Mouse (Mus musculus) heart, adult 2 months (tissue): ENCODE data around the gene Atp5g2. TPM values are rescaled to one million over a fixed set of nuclear protein-coding genes. Genes with fewer than 3 reads are reported as not detected.
"Not testable (repeated sequence)": the region's sequence is repeated elsewhere in the genome, so short reads cannot be mapped to it uniquely, and the experiment has no call there.

Experiments used
- DNase-seq, 2 experiments: peaks; one replicate each; pipeline ENCODE4 v3.0.0; 2021
- H3K27ac ChIP-seq: fragments of 200-600 bp; 2 replicates; pipeline ENCODE4 v1.8.1; 2022
- H3K27me3 ChIP-seq: fragments of 200-500 bp; 2 replicates; pipeline ENCODE4 v1.6.1; 2012; ENCODE audit warnings: mild to moderate bottlenecking, low read length, inconsistent platforms, mixed read lengths; ENCODE audit not compliant: control insufficient read depth, insufficient read depth
- H3K36me3 ChIP-seq: fragments of 200-500 bp; 2 replicates; pipeline ENCODE4 v1.6.1; 2012; ENCODE audit warnings: low read length, inconsistent platforms; ENCODE audit not compliant: control insufficient read depth, insufficient read depth
- H3K4me1 ChIP-seq: fragments of 200-500 bp; 2 replicates; pipeline ENCODE4 v1.6.1; 2011; ENCODE audit warnings: low read length; ENCODE audit not compliant: control insufficient read depth, insufficient read depth
- H3K4me3 ChIP-seq: fragments of 200-600 bp; 2 replicates; pipeline ENCODE4 v1.8.1; 2022
- H3K79me2 ChIP-seq: fragments of 200-500 bp; replicated peaks from 2 replicates; pipeline ENCODE4 v1.6.1; 2012; ENCODE audit warnings: mild to moderate bottlenecking, inconsistent platforms, low read length, moderate library complexity, mixed read lengths; ENCODE audit not compliant: control insufficient read depth, insufficient read depth
- H3K9ac ChIP-seq: fragments of 200-500 bp; 2 replicates; pipeline ENCODE4 v1.6.1; 2012; ENCODE audit warnings: low read depth, mild to moderate bottlenecking, control low read depth, inconsistent platforms, low read length, mixed read lengths
- CTCF ChIP-seq: fragments of 200-600 bp; IDR thresholded peaks from 2 replicates; pipeline ENCODE4 v1.8.1; 2022; ENCODE audit warnings: antibody characterized with exemption, mild to moderate bottlenecking, moderate library complexity
- EP300 ChIP-seq: fragments of 200-500 bp; IDR thresholded peaks from 2 replicates; pipeline ENCODE4 v1.6.1; 2011; ENCODE audit warnings: low read depth, low read length, control low read depth; ENCODE audit not compliant: insufficient read depth
- POLR2A ChIP-seq: fragments of 200-500 bp; IDR thresholded peaks from 2 replicates; pipeline ENCODE4 v1.6.1; 2011; ENCODE audit warnings: mild to moderate bottlenecking, low read depth, low read length, control low read depth; ENCODE audit not compliant: insufficient read depth
- WGBS: fragments of 180-500 bp; shearing (Covaris S2); methylation state at CpG from one replicate; pipeline ENCODE4 v1.1.7; 2018; 5-methylcytosine and 5-hydroxymethylcytosine counted together
- intact Hi-C: fragments of 180-260 bp; cut with DNase I; formaldehyde crosslinking; loops from one replicate; pipeline ENCODE4 v1.15.1; 2025
- polyA plus RNA-seq: library from polyadenylated mRNA; depleted of rRNA; stranded (reverse); fragments of >200 nt; gene quantifications from 2 replicates; pipeline ENCODE4 v1.2.3, GENCODE M21; 2012
- total RNA-seq, 2 experiments: library from RNA; stranded (reverse); gene quantifications; 2 replicates each; pipeline ENCODE4 v1.2.3; 2021

Atp5g2 gene
- total and polyA plus RNA-seq, 3 experiments: 30.6 to 578 (median 33.5) TPM

GRCm38 (mm10) chr15:102657926-102658381 is 14.2 kb downstream of the Atp5g2 start:
- intact Hi-C loops: no loop called here
- no peak overlapping the region for H3K4me3 ChIP-seq
- peak in 1 of 2 experiments; percentile 21 for DNase-seq
- H3K36me3 ChIP-seq: peaks cover 20% of the 10 kb centered on the region
- TF ChIP-seq POLR2A (no peak), EP300 (no peak), CTCF (no peak)
- H3K9ac ChIP-seq: peak overlapping the region; percentile 11
- H3K27me3 ChIP-seq: no peaks in the 10 kb centered on the region
- peaks cover 3% of the 10 kb centered on the region for H3K4me1 ChIP-seq
- WGBS: 40% methylated on average over 3 of the region's 3 CpGs
- H3K27ac ChIP-seq: peak overlapping the region; percentile 82
- H3K79me2 ChIP-seq: no peaks in the 10 kb centered on the region

DNA sequence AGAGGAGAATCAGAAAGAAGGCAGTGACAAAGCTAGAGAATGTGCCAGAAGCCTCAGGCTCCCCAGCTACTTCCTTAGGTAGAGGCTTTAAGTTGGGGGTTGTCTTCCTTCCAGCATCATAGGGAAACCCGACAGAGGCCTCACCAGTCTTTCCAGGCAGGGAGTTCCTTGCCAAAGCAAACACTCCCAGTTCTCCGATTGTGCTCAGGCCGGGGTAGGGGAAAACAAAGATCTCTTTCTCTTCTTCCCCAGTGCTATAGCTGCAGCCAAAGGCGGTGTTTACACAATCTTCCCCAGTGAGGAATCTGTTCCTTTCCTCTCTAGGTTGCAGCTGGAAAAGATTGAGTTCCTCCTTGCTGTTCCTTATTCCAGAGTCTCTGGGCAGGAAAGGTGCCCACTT is 15.5 kb downstream of the Atp5g2 start:
- Histone ChIP-seq H3K79me2 (no peaks in the 10 kb centered on the region), H3K4me1 (peaks cover 3% of the 10 kb centered on the region), H3K27ac (peak overlapping the region; percentile 82), H3K36me3 (peaks cover 10% of the 10 kb centered on the region), H3K4me3 (no peak overlapping the region), H3K27me3 (no peaks in the 10 kb centered on the region), H3K9ac (peak overlapping the region; percentile 37; the same call in 1 of the 2 replicates)
- DNase-seq: peak; percentile 34 to 53
- TF ChIP-seq CTCF (no peak), POLR2A (no peak), EP300 (no peak)
- WGBS: 19% methylated on average over 4 of the region's 4 CpGs
- intact Hi-C loops: no loop called here

- intact Hi-C loops, H3K27ac ChIP-seq, H3K79me2 ChIP-seq, H3K36me3 ChIP-seq, H3K27me3 ChIP-seq, DNase-seq, H3K4me1 ChIP-seq, H3K4me3 ChIP-seq, H3K9ac ChIP-seq: not testable (repeated sequence)
- 79% methylated on average over 9 of the region's 9 CpGs for WGBS
Measured at GRCm38 (mm10) chr15:102651928-102652660, 20.1 kb downstream of the Atp5g2 start.

DNA sequence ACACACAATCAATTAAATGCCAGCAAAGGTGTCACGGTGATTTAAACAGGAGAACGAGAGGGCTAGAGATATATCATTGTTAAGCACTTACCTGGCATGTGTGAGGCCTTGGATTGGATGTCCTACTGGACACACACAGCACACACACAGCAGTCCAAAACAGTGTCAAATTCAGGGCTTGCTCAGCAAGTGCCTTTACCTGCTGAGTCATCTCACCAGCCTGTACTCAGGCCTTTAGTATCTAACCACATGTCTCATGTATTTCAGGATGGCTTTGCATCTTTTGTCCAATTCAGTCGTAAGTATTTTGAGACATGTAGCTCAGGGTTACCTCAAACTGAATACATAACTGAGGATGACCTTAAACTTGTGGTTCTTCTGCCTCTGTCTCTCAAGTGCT is 21.0 kb downstream of the Atp5g2 start:
- intact Hi-C loops: no loop called here
- TF ChIP-seq EP300: no peak
- TF ChIP-seq CTCF: no peak
- no peak for TF ChIP-seq POLR2A
- DNase-seq: no peak
- no peak overlapping the region for H3K9ac ChIP-seq
- no peaks in the 10 kb centered on the region; the same call in 1 of the 2 replicates for H3K4me1 ChIP-seq
- H3K36me3 ChIP-seq: no peaks in the 10 kb centered on the region
- H3K79me2 ChIP-seq: no peaks in the 10 kb centered on the region
- H3K4me3 ChIP-seq: no peak overlapping the region
- no peaks in the 10 kb centered on the region for H3K27me3 ChIP-seq
- 83% methylated on average over 3 of the region's 3 CpGs for WGBS
- no peak overlapping the region for H3K27ac ChIP-seq

DNA sequence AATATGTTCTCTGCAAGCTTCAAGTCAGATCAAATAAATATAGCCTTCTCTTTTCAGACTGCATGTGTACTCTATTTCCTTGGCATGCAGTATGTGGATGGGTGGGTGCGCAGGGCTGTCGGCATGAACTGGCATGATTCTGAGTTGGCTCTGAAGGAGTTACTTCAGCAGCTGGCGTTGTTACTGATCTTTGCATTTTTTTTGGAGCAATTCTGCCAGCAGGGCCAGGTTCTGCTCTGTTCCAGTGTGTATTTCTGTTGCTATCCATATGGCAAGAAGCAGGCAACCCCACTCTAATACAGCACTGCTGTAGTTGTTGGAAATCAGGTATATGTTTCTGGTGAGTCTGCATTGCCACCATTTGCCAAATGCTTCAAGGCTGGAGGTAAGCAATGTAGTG is 36.3 kb downstream of the Atp5g2 start:
- H3K27me3 ChIP-seq: no peaks in the 10 kb centered on the region
- WGBS: 74% methylated on average over 3 of the region's 3 CpGs
- intact Hi-C loops: no loop called here

DNA sequence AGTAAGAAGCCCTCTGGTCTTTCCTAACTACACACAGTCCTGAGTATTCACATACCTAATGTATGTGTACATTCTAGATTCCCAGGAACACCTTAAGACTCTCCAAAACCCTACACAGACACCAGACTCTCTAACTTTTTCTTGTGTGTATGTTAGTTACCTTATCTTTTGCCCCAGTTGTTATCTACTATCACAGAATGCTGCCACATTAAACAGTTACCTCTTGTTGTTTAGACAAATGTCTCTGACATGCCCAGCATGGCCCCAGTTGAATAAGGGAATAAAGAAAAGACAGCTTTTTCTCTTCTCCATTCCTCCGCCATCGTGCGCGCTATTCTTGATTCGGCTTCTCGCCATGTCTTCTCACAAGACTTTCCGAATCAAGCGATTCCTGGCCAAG is 37.5 kb downstream of the Atp5g2 start:
- intact Hi-C loops: no loop called here
- 92% methylated on average over 8 of the region's 8 CpGs for WGBS

More for the DNA sequence above, 36.3 kb downstream of the Atp5g2 start:
- TF ChIP-seq POLR2A (no peak), CTCF (no peak), EP300 (no peak)
- H3K4me1 ChIP-seq: no peaks in the 10 kb centered on the region
- no peaks in the 10 kb centered on the region for H3K36me3 ChIP-seq
- no peak overlapping the region for H3K27ac ChIP-seq
- no peak overlapping the region for H3K4me3 ChIP-seq
- H3K9ac ChIP-seq: no peak overlapping the region
- H3K79me2 ChIP-seq: no peaks in the 10 kb centered on the region
- DNase-seq: no peak

More for the DNA sequence above, 37.5 kb downstream of the Atp5g2 start:
- Histone ChIP-seq H3K27me3 (no peaks in the 10 kb centered on the region), H3K36me3 (no peaks in the 10 kb centered on the region), H3K4me1 (no peaks in the 10 kb centered on the region), H3K27ac (no peak overlapping the region), H3K9ac (no peak overlapping the region), H3K4me3 (no peak overlapping the region), H3K79me2 (no peaks in the 10 kb centered on the region)
- TF ChIP-seq POLR2A (no peak), CTCF (no peak), EP300 (no peak)
- DNase-seq: no peak
